Mouse (Mus musculus): ENCODE measurements around the gene 1700008O03Rik.

- no peak for TF ChIP-seq FLI1 (IDR thresholded peaks at IDR 0.05; ENCODE audit: low read length)
- TF ChIP-seq GATA1 (IDR thresholded peaks at IDR 0.05; ENCODE audit: borderline replicate concordance, low read length): no peak
Observed at GRCm38 (mm10) chr7:44413307-44413706, 27.7 kb upstream of the 1700008O03Rik start.

Data from megakaryocyte, embryonic 14.5 days (primary cell).